Mouse (Mus musculus): ENCODE data around the gene 0610040J01Rik. TPM values are rescaled to one million over a fixed set of nuclear protein-coding genes. Genes with fewer than 3 reads are reported as not detected.
A peak's percentile ranks its signal among the peaks of the same experiment; 100 is the strongest.

0610040J01Rik gene
- total and polyA plus RNA-seq, 3 experiments: 3.1 to 3.2 (median 3.1) TPM

- Histone ChIP-seq H3K9ac (ENCODE audit: low read depth, low read length) (no peak overlapping the region), H3K27me3 (ENCODE audit: control insufficient read depth, insufficient read depth, low read length) (no peaks in the 10 kb centered on the region), H3K4me3 (no peak overlapping the region), H3K36me3 (ENCODE audit: control insufficient read depth, insufficient read depth, low read length) (no peaks in the 10 kb centered on the region), H3K79me2 (replicated peaks; ENCODE audit: control insufficient read depth, insufficient read depth, low read length) (no peaks in the 10 kb centered on the region), H3K4me1 (ENCODE audit: control insufficient read depth, insufficient read depth, low read length) (no peaks in the 10 kb centered on the region), H3K27ac (no peak overlapping the region)
- intact Hi-C loops (cut with DNase I): no loop called here
- 86% methylated on average over 3 of the region's 3 CpGs for WGBS
- TF ChIP-seq POLR2A (IDR thresholded peaks at IDR 0.05; ENCODE audit: insufficient read depth, low read depth, low read length) (no peak), EP300 (IDR thresholded peaks at IDR 0.05; ENCODE audit: insufficient read depth, low read depth, low read length) (no peak), CTCF (IDR thresholded peaks at IDR 0.05) (no peak)
- no peak for DNase-seq
These were observed 85.6 kb downstream of the 0610040J01Rik start for GRCm38 (mm10) chr5:63897820-63898110.

- intact Hi-C loops (cut with DNase I): no loop called here
- Histone ChIP-seq H3K27me3 (ENCODE audit: control insufficient read depth, insufficient read depth, low read length) (no peaks in the 10 kb centered on the region), H3K36me3 (ENCODE audit: control insufficient read depth, insufficient read depth, low read length) (no peaks in the 10 kb centered on the region), H3K79me2 (replicated peaks; ENCODE audit: control insufficient read depth, insufficient read depth, low read length) (no peaks in the 10 kb centered on the region), H3K4me1 (ENCODE audit: control insufficient read depth, insufficient read depth, low read length) (no peaks in the 10 kb centered on the region), H3K4me3 (no peak overlapping the region), H3K9ac (ENCODE audit: low read depth, low read length) (no peak overlapping the region), H3K27ac (no peak overlapping the region)
- no peak for DNase-seq
- TF ChIP-seq POLR2A (IDR thresholded peaks at IDR 0.05; ENCODE audit: insufficient read depth, low read depth, low read length): no peak
- TF ChIP-seq CTCF (IDR thresholded peaks at IDR 0.05): no peak
- no peak for TF ChIP-seq EP300 (IDR thresholded peaks at IDR 0.05; ENCODE audit: insufficient read depth, low read depth, low read length)
- WGBS: 75% methylated on average over 3 of the region's 3 CpGs
These were observed 91.2 kb downstream of the 0610040J01Rik start for GRCm38 (mm10) chr5:63903329-63903728.

- WGBS: 38% methylated on average over 13 of the region's 13 CpGs
- H3K36me3 ChIP-seq (ENCODE audit: control insufficient read depth, insufficient read depth, low read length): no peaks in the 10 kb centered on the region
- DNase-seq: peak; percentile 73 to 86
- H3K4me3 ChIP-seq: no peak overlapping the region
- no peak overlapping the region for H3K9ac ChIP-seq (ENCODE audit: low read depth, low read length)
- H3K79me2 ChIP-seq (replicated peaks; ENCODE audit: control insufficient read depth, insufficient read depth, low read length): no peaks in the 10 kb centered on the region
- H3K27ac ChIP-seq: no peak overlapping the region
- H3K27me3 ChIP-seq (ENCODE audit: control insufficient read depth, insufficient read depth, low read length): no peaks in the 10 kb centered on the region
- H3K4me1 ChIP-seq (ENCODE audit: control insufficient read depth, insufficient read depth, low read length): no peaks in the 10 kb centered on the region
- TF ChIP-seq EP300 (IDR thresholded peaks at IDR 0.05; ENCODE audit: insufficient read depth, low read depth, low read length): peak; percentile 79
- no peak; the same call in 1 of the 2 replicates for TF ChIP-seq CTCF (IDR thresholded peaks at IDR 0.05)
- TF ChIP-seq POLR2A (IDR thresholded peaks at IDR 0.05; ENCODE audit: insufficient read depth, low read depth, low read length): no peak
- intact Hi-C loops (cut with DNase I): loop anchor here (1.0 to 5.0 kb wide), 4 partner anchors 60 to 941 kb away; no protein-coding TSS in a partner anchor
These were observed 94.3 kb downstream of the 0610040J01Rik start for GRCm38 (mm10) chr5:63906149-63907093.

- Histone ChIP-seq H3K27ac (no peak overlapping the region), H3K4me1 (ENCODE audit: control insufficient read depth, insufficient read depth, low read length) (no peaks in the 10 kb centered on the region), H3K9ac (ENCODE audit: low read depth, low read length) (no peak overlapping the region), H3K4me3 (no peak overlapping the region), H3K27me3 (ENCODE audit: control insufficient read depth, insufficient read depth, low read length) (no peaks in the 10 kb centered on the region), H3K79me2 (replicated peaks; ENCODE audit: control insufficient read depth, insufficient read depth, low read length) (no peaks in the 10 kb centered on the region), H3K36me3 (ENCODE audit: control insufficient read depth, insufficient read depth, low read length) (no peaks in the 10 kb centered on the region)
- no peak for DNase-seq
- TF ChIP-seq EP300 (IDR thresholded peaks at IDR 0.05; ENCODE audit: insufficient read depth, low read depth, low read length) (no peak), CTCF (IDR thresholded peaks at IDR 0.05) (no peak), POLR2A (IDR thresholded peaks at IDR 0.05; ENCODE audit: insufficient read depth, low read depth, low read length) (no peak)
- 61% methylated on average over 4 of the region's 4 CpGs for WGBS
- intact Hi-C loops (cut with DNase I): loop anchor here (2.0 to 5.0 kb wide), 3 partner anchors 59 to 940 kb away; no protein-coding TSS in a partner anchor
These were observed 95.3 kb downstream of the 0610040J01Rik start for GRCm38 (mm10) chr5:63907513-63907912.

- Histone ChIP-seq H3K27ac (no peak overlapping the region), H3K4me1 (ENCODE audit: control insufficient read depth, insufficient read depth, low read length) (no peaks in the 10 kb centered on the region), H3K79me2 (replicated peaks; ENCODE audit: control insufficient read depth, insufficient read depth, low read length) (no peaks in the 10 kb centered on the region), H3K27me3 (ENCODE audit: control insufficient read depth, insufficient read depth, low read length) (no peaks in the 10 kb centered on the region), H3K36me3 (ENCODE audit: control insufficient read depth, insufficient read depth, low read length) (no peaks in the 10 kb centered on the region), H3K4me3 (no peak overlapping the region), H3K9ac (ENCODE audit: low read depth, low read length) (no peak overlapping the region)
- no peak for DNase-seq
- intact Hi-C loops (cut with DNase I): no loop called here
- WGBS: 84% methylated on average over 10 of the region's 10 CpGs
- no peak for TF ChIP-seq POLR2A (IDR thresholded peaks at IDR 0.05; ENCODE audit: insufficient read depth, low read depth, low read length)
- TF ChIP-seq CTCF (IDR thresholded peaks at IDR 0.05): no peak
- TF ChIP-seq EP300 (IDR thresholded peaks at IDR 0.05; ENCODE audit: insufficient read depth, low read depth, low read length): no peak
These were observed 98.2 kb downstream of the 0610040J01Rik start for GRCm38 (mm10) chr5:63910171-63910960.

Measured in heart, adult 2 months (tissue).